Mouse (Mus musculus) bone marrow macrophage, adult 2 months (primary cell): ENCODE results near the gene Zcchc3. TPM values are rescaled to one million over a fixed set of nuclear protein-coding genes. Genes with fewer than 3 reads are reported as not detected.
"Not testable (repeated sequence)": the region's sequence is repeated elsewhere in the genome, so short reads cannot be mapped to it uniquely, and the experiment has no call there.

ENCODE experiments used
- H3K27ac ChIP-seq: 2 replicates; pipeline ENCODE4 v1.5.1; 2012; ENCODE audit warnings: low read depth, low read length; ENCODE audit not compliant: insufficient read depth
- H3K4me1 ChIP-seq: 2 replicates; pipeline ENCODE4 v1.6.1; 2012; ENCODE audit warnings: low read length; ENCODE audit not compliant: control insufficient read depth, insufficient read depth
- H3K4me3 ChIP-seq: 2 replicates; pipeline ENCODE4 v1.5.1; 2012; ENCODE audit warnings: mild to moderate bottlenecking, low read length, moderate library complexity; ENCODE audit not compliant: insufficient read depth
- CTCF ChIP-seq: IDR thresholded peaks from 2 replicates; pipeline ENCODE4 v1.5.1; 2012; ENCODE audit warnings: low read depth, mild to moderate bottlenecking, low read length, moderate library complexity
- POLR2A ChIP-seq: IDR thresholded peaks from 2 replicates; pipeline ENCODE4 v1.6.1; 2012; ENCODE audit warnings: mild to moderate bottlenecking, low read depth, low read length, borderline replicate concordance
- polyA plus RNA-seq: library from polyadenylated mRNA; stranded (reverse); fragments of >200 nt; gene quantifications from 2 replicates; pipeline ENCODE4 v1.2.4, GENCODE M21; 2012; ENCODE audit not compliant: missing spikeins, insufficient read depth, insufficient read length

Gene Zcchc3
- polyA plus RNA-seq, 1 experiment: 2.3 TPM

DNA sequence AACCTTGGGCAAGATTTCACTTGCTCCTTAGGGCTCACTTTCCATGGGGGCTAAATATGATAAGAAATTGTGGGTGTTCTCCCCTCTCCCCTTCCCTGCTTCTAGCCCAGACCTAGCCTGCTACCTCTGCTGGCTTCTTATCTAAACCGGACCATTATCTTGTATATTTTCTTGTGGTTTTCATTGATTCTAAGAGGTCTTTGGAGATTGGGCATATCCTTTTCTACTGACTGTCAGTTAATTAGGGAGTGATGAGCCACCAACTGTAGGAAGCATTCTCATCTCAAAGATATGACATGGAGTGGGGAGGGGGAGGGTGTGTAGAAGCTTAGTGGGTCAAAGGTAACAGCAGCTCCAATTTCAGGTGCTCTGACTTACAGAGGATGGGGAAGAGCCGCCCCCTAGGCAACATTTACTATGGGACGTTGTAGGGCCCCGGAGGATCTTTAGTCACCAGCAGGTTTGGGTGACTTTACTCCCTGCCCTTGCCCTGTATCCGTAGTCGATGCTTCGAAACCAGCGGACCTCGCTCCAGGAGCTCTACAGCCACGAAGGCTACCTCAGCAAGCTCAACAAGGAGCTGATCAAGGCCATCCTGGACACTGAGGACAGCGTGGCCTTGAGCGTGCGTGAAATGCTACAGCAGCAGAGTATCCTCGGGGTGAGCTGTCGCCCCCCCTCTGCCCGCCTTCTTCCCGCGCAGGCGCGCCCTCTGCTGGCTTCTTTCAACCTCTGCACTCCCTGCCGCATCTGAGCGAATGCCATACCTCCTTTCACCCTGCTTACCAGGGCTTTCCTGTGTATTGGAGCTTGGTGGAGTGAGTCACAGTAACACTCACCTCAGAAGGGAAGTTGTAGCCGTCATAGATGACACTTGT lies 22.4 kb upstream of the Zcchc3 start:
- Histone ChIP-seq H3K27ac (no peak overlapping the region), H3K4me3 (peak overlapping the region; percentile 19), H3K4me1 (no peaks in the 10 kb centered on the region)
- peak; percentile 82 for TF ChIP-seq CTCF
- TF ChIP-seq POLR2A: no peak

DNA sequence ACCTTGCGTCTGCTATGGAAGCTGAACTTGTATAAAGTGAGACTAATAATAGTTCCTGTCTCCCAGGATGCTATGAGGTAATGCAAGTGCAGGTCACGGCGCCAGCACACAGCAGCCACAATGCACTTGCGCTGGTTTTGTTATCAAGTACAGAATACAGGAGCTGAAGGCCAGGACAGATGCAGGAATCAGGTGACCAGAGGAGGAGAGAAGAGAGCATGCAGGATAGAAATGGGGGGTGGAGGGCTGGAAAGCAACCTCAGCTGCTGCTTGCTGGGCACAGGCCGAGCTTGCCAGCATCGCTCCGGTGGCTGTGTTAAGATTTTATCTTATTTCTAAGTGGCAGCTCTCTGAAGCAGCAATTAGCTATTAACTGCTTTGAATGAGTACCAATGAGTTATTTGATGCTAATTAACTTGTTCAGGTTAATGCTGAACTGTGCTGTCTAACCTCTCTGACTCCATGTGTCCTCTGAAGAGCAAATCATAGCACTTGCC lies 21.6 kb upstream of the Zcchc3 start:
- Histone ChIP-seq H3K4me1 (no peaks in the 10 kb centered on the region), H3K27ac (no peak overlapping the region), H3K4me3 (no peak overlapping the region)
- no peak for TF ChIP-seq POLR2A
- no peak for TF ChIP-seq CTCF

DNA sequence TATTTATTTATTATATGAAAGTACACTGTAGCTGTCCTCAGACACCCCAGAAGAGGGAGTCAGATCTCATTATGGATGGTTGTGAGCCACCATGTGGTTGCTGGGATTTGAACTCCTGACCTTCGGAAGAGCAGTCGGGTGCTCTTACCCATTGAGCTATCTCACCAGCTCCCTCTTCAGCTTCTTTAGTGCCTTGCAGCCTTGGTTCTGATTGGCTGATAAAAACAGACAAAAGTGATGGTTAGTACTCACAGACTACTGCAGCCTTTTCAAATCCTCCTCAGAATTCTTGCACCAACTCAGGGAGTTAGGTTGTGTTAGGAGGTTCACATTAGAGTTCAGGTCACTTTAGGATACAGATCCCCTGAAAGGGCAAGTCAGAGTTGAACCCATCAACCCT lies 13.7 kb upstream of the Zcchc3 start:
- H3K27ac ChIP-seq, H3K4me3 ChIP-seq, H3K4me1 ChIP-seq: not testable (repeated sequence)

DNA sequence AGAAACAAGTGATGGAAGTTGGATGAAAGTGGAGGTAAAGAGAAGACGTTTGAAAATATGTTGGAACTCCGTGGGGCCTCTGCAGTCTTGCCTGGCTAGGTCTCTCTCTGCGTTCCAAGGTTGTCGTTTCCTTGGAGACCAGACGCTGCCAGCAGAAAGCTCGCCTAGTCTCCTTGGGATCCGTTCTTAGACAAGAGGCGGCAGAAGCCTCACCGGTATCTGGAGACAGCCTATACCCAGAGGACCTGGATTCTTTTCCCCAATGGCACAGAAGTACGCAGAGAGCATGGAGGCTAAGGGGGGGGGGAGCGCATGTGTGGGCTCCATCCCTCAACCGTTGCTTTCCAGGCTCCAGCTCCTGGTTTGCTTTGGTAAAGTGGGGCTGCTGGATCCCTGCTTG lies 12.7 kb upstream of the Zcchc3 start:
- no peak overlapping the region for H3K4me3 ChIP-seq
- H3K27ac ChIP-seq: no peak overlapping the region
- H3K4me1 ChIP-seq: no peaks in the 10 kb centered on the region
- no peak for TF ChIP-seq CTCF
- no peak for TF ChIP-seq POLR2A

DNA sequence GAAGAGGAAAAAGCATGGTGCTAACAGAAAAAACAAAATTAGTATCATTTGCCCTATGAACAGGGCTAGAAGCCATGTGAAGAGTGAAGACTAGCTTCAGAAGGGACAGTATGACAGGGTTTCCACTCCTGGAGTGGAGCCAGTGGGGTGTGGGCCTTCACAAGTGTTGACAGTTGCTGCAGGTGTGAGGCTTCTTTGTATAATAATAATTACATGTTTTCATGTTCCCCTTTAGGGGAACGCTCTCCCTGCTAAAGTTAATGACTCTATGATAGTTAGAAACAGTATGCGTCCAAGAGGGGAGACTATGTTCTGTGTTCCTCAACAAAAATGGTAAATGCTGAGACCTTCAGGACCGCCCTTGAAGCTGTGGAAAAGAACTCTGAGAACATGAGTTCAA lies 959 bp upstream of the Zcchc3 start:
- Histone ChIP-seq H3K4me3 (no peak overlapping the region), H3K27ac (no peak overlapping the region), H3K4me1 (0 out of 2 replicates have a peak, but pooled peaks cover 2% of the 10 kb centered on the region)
- TF ChIP-seq CTCF (no peak), POLR2A (no peak)

DNA sequence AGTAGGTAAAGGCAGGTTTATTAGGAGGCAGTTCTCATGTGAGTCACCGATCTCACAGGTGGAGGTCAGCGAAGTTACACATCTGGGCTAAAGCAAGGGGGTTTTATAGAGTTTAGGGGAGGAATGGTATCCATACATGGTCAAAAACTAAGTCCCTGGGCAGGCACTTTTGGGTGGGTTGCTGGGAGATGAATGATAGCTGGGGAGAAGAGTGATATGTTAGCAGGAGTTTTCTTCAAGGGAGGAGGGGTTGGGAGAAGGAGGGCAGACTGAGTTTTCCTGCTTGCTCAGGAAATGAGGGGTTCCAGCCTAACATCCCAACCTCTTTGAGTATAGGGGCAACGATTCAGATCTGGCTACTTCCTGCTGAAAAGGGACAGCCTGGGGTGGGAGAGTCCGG lies 460 bp upstream of the Zcchc3 start, which contains the start of gene 6820408C15Rik:
Gene 6820408C15Rik (plus strand): TSS at position 301 of the 400 bp plus-strand sequence.
- Histone ChIP-seq H3K4me3 (peak within 1 kb of the TSS; percentile 63), H3K27ac (no peak within 1 kb of the TSS), H3K4me1 (0 out of 2 replicates have a peak, but pooled peaks cover 2% of the 10 kb centered on the region)
- TF ChIP-seq POLR2A (no peak), CTCF (no peak)

DNA sequence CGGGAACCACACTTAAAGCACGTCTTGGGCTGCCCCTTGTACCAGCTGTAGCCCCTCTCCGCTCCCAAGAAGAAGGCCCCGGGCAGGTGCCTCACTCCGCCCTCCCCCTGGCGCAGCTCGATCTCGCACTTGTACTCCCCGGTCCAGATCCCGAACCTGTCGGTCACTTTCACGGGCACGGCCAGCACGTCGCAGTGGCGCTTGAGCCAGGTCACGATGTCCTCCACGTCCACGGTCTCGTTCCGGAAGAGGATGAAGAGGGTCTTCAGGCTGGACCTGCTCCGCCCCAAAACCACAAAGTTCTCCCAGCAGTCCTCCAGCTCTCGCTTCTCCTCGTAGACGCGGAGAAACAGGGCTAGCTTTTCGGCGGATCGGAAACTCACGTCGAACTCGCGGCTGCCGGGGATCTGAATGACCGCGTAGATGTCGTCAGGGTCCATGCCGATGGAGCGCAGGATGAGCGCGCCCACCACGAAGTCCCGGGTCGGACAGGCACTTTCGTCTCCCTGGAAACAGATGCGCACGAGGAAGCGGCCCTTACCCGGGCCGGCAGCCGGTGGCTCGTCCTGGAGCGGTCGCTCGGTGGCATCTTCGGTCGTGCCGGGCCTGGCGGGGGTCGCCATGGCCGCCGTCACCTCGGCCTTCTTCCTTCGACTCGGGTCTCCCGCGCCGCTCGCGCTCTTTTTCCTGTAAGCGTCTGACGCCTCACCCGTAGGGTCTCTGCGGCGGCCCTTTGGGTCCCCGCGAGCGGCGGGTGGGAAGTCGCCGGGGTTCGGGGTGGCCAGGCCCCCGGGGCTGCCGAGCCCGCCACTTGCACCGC lies 852 bp downstream of the Zcchc3 start:
- Histone ChIP-seq H3K4me1 (0 out of 2 replicates have a peak, but pooled peaks cover 2% of the 10 kb centered on the region), H3K4me3 (peak overlapping the region; percentile 63), H3K27ac (no peak overlapping the region)
- TF ChIP-seq POLR2A (no peak), CTCF (no peak)

DNA sequence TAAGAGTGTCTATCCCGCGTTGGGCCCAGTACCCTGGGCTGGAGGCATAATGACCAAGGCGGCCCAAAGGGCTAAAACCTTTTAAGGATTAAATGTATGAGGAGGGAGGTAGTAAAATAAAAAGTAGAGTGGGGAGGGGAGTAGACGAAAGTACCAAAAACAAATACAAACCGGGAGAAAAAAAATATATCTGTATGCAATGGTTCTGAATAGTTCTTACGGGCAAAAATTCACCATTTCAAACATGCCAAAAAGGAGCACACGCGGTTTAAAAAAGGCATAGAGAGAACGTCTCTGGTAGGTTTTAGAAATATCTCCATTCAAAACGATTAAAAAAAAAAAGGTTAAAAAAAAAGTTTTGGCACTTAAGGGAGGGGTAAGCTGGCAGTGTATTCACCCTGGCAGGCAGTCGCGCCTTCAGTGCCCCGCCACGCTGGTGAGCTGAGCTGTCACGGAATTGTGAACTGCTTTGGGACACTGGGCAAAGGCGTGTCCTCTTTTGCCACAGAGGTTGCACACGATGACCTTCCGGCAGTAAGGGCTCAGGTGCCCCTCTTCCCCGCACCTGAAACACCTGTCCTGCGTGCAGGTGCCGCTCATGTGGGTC lies 1.6 kb downstream of the Zcchc3 start:
- Histone ChIP-seq H3K27ac (no peak overlapping the region), H3K4me1 (0 out of 2 replicates have a peak, but pooled peaks cover 2% of the 10 kb centered on the region), H3K4me3 (no peak overlapping the region)
- TF ChIP-seq CTCF: no peak
- TF ChIP-seq POLR2A: no peak

DNA sequence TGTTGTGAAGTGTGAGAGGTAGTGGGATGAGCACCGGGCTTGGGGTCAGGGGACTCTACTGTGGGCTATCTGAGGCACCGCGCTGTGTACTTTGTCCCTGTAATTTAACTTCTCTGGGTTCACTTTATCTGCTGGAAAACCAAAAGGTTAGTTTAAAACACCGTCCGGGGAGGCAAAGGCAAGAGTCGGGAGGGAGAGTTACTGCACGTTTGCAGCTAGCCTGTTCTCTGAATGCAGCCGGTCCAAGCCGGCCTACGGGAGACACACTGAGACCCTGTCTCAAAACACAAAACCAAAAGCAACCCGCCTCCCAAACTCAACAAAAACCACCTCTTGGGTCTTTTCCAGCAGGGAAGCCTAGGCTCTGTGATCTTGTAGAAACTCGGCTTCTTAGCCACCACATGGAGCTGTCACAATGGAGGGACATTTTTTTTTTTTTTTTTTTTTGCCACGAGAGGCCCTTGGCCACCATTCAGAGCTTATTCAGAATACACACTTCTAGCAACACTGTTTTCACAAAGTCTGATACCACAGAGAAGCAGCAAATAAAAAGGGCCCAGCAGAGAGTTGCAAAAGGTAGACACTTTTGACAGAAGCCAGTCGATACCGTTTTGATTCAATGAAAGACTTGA lies 2.2 kb downstream of the Zcchc3 start:
- Histone ChIP-seq H3K27ac (no peak overlapping the region), H3K4me3 (no peak overlapping the region), H3K4me1 (0 out of 2 replicates have a peak, but pooled peaks cover 2% of the 10 kb centered on the region)
- TF ChIP-seq POLR2A: no peak
- no peak for TF ChIP-seq CTCF

DNA sequence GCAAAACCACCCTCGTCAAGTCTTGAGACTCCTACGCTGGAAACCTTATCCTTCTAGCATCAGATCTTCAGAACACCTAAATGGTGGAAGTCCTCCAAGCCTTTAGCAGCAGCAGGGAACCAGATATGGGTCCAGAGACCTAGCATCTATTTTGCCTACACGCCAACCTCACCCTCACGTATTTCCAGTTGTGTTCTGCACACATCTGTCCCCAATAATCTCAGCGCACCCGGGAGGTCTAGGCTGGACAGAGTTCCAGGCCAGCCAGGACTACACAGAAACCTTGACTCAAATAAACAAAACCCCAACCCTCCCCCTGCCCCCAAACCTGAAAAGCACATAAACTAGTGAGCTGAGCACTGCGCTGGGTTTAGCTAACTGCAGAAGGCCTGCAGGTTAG lies 3.4 kb downstream of the Zcchc3 start:
- TF ChIP-seq CTCF (no peak), POLR2A (no peak)
- no peak overlapping the region for H3K27ac ChIP-seq
- 0 out of 2 replicates have a peak, but pooled peaks cover 2% of the 10 kb centered on the region for H3K4me1 ChIP-seq
- no peak overlapping the region for H3K4me3 ChIP-seq
